Mouse (Mus musculus) embryonic facial prominence, embryonic 14.5 days (tissue): ENCODE measurements around the gene Enox1. TPM values are rescaled to one million over a fixed set of nuclear protein-coding genes. Genes with fewer than 3 reads are reported as not detected.

Experiments used
- ATAC-seq: fragments of 200-750 bp; cut with Nextera tagmentation; 2 replicates; pipeline ENCODE4 v1.8.0; 2017; ENCODE audit warnings: low read depth, moderate number of reproducible peaks, moderate TSS enrichment
- DNase-seq: peaks from one replicate; pipeline ENCODE4 v3.0.0-alpha.2; 2015; ENCODE audit warnings: low spot score
- H3K27ac ChIP-seq: fragments of 300-500 bp; sonication (generic); replicated peaks from 2 replicates; pipeline ENCODE4 v1.5.1; 2014; ENCODE audit warnings: low read depth, mild to moderate bottlenecking, low read length, moderate library complexity
- H3K27me3 ChIP-seq: fragments of 300-500 bp; sonication (generic); replicated peaks from 2 replicates; pipeline ENCODE4 v1.6.1; 2014; ENCODE audit warnings: low read length; ENCODE audit not compliant: control insufficient read depth, insufficient read depth
- H3K36me3 ChIP-seq: fragments of 300-500 bp; sonication (generic); 2 replicates; pipeline ENCODE4 v1.6.1; 2014; ENCODE audit warnings: low read length, mixed read lengths; ENCODE audit not compliant: control insufficient read depth, insufficient read depth
- H3K4me1 ChIP-seq: fragments of 300-500 bp; sonication (generic); 2 replicates; pipeline ENCODE4 v1.6.1; 2014; ENCODE audit warnings: antibody characterized with exemption, low read length; ENCODE audit not compliant: control insufficient read depth, insufficient read depth
- H3K4me2 ChIP-seq: fragments of 300-500 bp; sonication (generic); 2 replicates; pipeline ENCODE4 v1.6.1; 2014; ENCODE audit warnings: low read depth, mild to moderate bottlenecking, low read length, moderate library complexity, mixed read lengths
- H3K4me3 ChIP-seq: fragments of 300-500 bp; sonication (generic); 2 replicates; pipeline ENCODE4 v1.5.1; 2014; ENCODE audit warnings: low read depth, mild to moderate bottlenecking, low read length
- H3K9ac ChIP-seq: fragments of 300-500 bp; sonication (generic); 2 replicates; pipeline ENCODE4 v1.6.1; 2014; ENCODE audit warnings: low read depth, mild to moderate bottlenecking, low read length, moderate library complexity, mixed read lengths
- H3K9me3 ChIP-seq: fragments of 300-500 bp; sonication (generic); 2 replicates; pipeline ENCODE4 v1.6.1; 2016; ENCODE audit warnings: low read length; ENCODE audit not compliant: control insufficient read depth
- WGBS: fragments of 180-500 bp; shearing (Covaris S2); extraction: QIAGEN DNeasy Blood & Tissue Kit; methylation state at CpG from one replicate; pipeline ENCODE4 v1.1.7; 2014; 5-methylcytosine and 5-hydroxymethylcytosine counted together
- polyA plus RNA-seq: library from polyadenylated mRNA; unstranded; fragments of >200 nt; fragmentation: Nextera tagmentation; extraction: Ambion mirVana; gene quantifications from 2 replicates; pipeline ENCODE4 v1.2.1, GENCODE M21; 2014

Gene Enox1
- polyA plus RNA-seq, 1 experiment from 2014 or later = 14.1 TPM

- Histone ChIP-seq H3K9me3 (0 out of 2 replicates have a peak, but pooled peaks cover 4% of the 10 kb centered on the region), H3K27ac (no peak overlapping the region), H3K27me3 (no peaks in the 10 kb centered on the region), H3K36me3 (no peaks in the 10 kb centered on the region), H3K4me2 (no peak overlapping the region), H3K9ac (no peak overlapping the region), H3K4me3 (no peak overlapping the region), H3K4me1 (no peaks in the 10 kb centered on the region)
- 66% methylated on average over 3 of the region's 3 CpGs for WGBS
- DNase-seq (no peak), ATAC-seq (no peak)
Observed at GRCm38 (mm10) chr14:77509924-77510323, 353.4 kb downstream of the Enox1 start.

DNA sequence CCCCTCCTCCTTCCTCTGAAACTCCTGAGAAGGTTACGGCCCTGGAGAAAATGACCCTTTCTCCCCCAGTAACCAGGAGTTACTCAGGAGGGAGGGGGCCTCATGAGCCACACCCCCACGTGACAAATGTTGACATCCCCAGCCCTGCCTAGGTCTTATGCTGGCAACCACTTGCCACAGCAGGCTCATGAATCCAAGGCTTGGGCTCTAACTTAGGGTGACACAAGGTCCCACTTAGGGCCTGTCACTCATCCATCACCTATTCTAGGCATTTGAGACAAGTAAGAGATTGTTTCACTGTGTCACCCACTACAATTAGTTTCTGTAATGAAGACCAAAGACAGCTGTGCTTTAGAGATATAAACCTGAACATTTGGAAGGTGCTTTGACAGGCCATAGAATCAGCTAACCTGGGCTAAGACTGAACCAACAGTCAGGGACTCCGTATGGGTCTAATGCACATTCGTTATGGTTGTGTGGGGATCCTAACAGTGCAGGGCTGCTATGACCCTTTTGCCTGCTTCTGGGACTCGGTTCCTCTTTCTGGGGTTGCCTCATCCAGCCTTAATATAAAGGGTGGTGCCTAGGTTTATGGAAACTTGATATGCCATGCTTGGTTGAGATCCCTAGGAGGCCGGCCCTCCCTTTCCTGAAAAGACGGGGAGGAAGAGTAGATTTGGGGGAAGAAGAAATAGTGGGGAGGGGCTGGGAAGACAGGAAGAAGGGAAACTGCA is 354.7 kb downstream of the Enox1 start:
- Histone ChIP-seq H3K36me3 (no peaks in the 10 kb centered on the region), H3K27me3 (no peaks in the 10 kb centered on the region), H3K4me2 (no peak overlapping the region), H3K27ac (no peak overlapping the region), H3K4me3 (no peak overlapping the region), H3K9ac (no peak overlapping the region), H3K4me1 (no peaks in the 10 kb centered on the region), H3K9me3 (0 out of 2 replicates have a peak, but pooled peaks cover 4% of the 10 kb centered on the region)
- no peak for ATAC-seq
- no peak for DNase-seq
- 66% methylated on average over 7 of the region's 7 CpGs for WGBS

- WGBS = 73% methylated on average over 4 of the region's 4 CpGs
- H3K9ac ChIP-seq = no peak overlapping the region
- DNase-seq (no peak), ATAC-seq (no peak)
- no peak overlapping the region for H3K4me2 ChIP-seq
- H3K4me1 ChIP-seq = no peaks in the 10 kb centered on the region
- 0 out of 2 replicates have a peak, but pooled peaks cover 4% of the 10 kb centered on the region for H3K9me3 ChIP-seq
- no peak overlapping the region for H3K4me3 ChIP-seq
- H3K36me3 ChIP-seq = no peaks in the 10 kb centered on the region
- H3K27ac ChIP-seq = no peak overlapping the region
- H3K27me3 ChIP-seq = no peaks in the 10 kb centered on the region
Observed at GRCm38 (mm10) chr14:77518017-77518416, 361.5 kb downstream of the Enox1 start.

DNA sequence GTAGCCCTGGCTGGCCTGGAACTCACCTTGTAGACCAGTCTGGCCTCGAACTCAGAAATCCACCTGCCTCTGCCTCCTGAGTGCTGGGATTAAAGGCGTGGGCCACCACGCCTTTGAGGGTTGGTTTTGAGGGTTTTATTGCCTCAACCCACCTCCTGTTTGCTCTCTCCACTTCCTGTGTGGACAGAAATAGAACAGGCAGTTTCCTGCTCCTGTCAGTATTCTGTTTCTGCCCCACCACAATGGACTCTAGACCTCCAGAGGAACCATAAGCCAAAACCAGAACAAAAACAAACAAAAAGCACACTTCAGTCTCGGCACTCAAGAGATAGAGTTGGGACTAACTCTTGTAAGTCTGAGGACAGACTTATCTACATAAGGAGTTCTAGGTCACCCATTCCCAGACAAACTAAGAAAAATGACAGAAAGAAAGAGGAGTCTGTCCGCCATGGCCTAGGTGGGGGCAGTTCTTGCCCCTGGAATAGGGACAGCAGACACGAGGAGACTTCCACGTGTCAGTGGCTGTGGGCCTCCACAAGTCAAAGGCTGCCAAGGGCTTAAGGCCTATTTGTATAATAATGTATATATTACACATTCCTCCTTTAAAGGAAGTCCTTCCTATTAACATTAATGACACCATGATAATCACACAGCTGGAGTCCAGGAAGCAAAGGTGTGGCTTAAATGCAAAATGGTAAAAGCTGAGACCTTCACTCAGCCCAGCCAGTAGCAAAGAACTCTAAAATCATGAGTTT is 362.6 kb downstream of the Enox1 start:
- WGBS = 74% methylated on average over 7 of the region's 7 CpGs
- no peak overlapping the region for H3K4me2 ChIP-seq
- no peaks in the 10 kb centered on the region for H3K36me3 ChIP-seq
- H3K4me3 ChIP-seq = no peak overlapping the region
- H3K27ac ChIP-seq = no peak overlapping the region
- no peak overlapping the region for H3K9ac ChIP-seq
- H3K4me1 ChIP-seq = no peaks in the 10 kb centered on the region
- no peaks in the 10 kb centered on the region for H3K27me3 ChIP-seq
- no peaks in the 10 kb centered on the region for H3K9me3 ChIP-seq
- no peak for DNase-seq
- ATAC-seq = no peak

GRCm38 (mm10) chr14:77519701-77520100 is 363.1 kb downstream of the Enox1 start:
- H3K4me2 ChIP-seq = no peak overlapping the region
- no peaks in the 10 kb centered on the region for H3K27me3 ChIP-seq
- WGBS = 74% methylated on average over 1 of the region's 1 CpGs
- H3K27ac ChIP-seq = no peak overlapping the region
- H3K4me1 ChIP-seq = no peaks in the 10 kb centered on the region
- no peak overlapping the region for H3K4me3 ChIP-seq
- no peak for DNase-seq
- no peak overlapping the region for H3K9ac ChIP-seq
- no peak for ATAC-seq
- no peaks in the 10 kb centered on the region for H3K9me3 ChIP-seq
- H3K36me3 ChIP-seq = no peaks in the 10 kb centered on the region

DNA sequence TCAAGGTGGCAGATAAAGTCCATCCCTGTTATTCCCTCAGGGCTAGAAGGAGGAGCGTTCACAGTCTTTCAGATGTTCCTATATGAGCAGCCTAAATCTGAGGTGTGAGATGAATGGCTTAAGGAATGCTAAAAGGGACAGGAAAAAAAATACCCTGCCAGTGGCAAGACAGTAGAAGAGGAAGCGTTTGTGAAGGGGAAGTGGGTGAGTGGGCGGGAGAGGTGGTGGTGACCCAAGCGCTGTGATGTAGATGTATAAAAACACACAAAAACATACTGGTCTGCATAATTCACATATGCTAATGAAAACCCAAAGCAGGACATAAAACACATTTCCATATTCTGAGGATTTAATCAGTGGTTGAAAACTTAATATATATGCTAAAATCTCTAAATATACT is 367.7 kb downstream of the Enox1 start:
- DNase-seq (no peak), ATAC-seq (no peak)
- 78% methylated on average over 4 of the region's 4 CpGs for WGBS
- no peak overlapping the region for H3K4me3 ChIP-seq
- H3K9me3 ChIP-seq = 0 out of 2 replicates have a peak, but pooled peaks cover 3% of the 10 kb centered on the region
- H3K27ac ChIP-seq = no peak overlapping the region
- H3K4me2 ChIP-seq = no peak overlapping the region
- no peak overlapping the region for H3K9ac ChIP-seq
- H3K27me3 ChIP-seq = no peaks in the 10 kb centered on the region
- no peaks in the 10 kb centered on the region for H3K4me1 ChIP-seq
- H3K36me3 ChIP-seq = no peaks in the 10 kb centered on the region

DNA sequence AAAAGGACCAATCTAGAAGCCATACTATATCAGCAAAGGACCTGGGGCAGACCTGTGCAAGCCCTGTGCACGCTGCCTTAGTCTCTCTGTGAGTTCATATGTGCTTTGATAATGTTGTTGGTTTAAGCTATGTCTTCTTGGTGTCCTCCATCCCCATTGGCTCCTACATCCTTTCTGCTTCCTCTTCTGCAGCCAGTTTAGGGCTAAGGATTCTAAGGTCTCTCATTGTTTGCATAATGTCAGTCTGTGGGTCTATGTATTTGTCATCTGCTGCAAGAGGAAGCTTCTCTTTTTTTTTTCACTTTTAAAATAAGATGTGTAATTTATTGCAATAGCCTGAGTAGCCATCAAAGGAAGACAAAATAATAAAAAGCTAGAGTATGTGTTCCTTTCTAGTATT is 369.7 kb downstream of the Enox1 start:
- Histone ChIP-seq H3K9ac (no peak overlapping the region), H3K36me3 (no peaks in the 10 kb centered on the region), H3K4me3 (no peak overlapping the region), H3K27me3 (no peaks in the 10 kb centered on the region), H3K9me3 (0 out of 2 replicates have a peak, but pooled peaks cover 3% of the 10 kb centered on the region), H3K27ac (no peak overlapping the region), H3K4me2 (no peak overlapping the region), H3K4me1 (no peaks in the 10 kb centered on the region)
- DNase-seq = no peak
- WGBS = 88% methylated on average over 1 of the region's 1 CpGs
- no peak for ATAC-seq

GRCm38 (mm10) chr14:77529201-77529600 is 372.6 kb downstream of the Enox1 start:
- H3K27me3 ChIP-seq = no peaks in the 10 kb centered on the region
- DNase-seq (no peak), ATAC-seq (no peak)
- H3K36me3 ChIP-seq = no peaks in the 10 kb centered on the region
- no peaks in the 10 kb centered on the region for H3K4me1 ChIP-seq
- WGBS = 86% methylated on average over 9 of the region's 9 CpGs
- H3K9me3 ChIP-seq = 0 out of 2 replicates have a peak, but pooled peaks cover 3% of the 10 kb centered on the region
- H3K4me3 ChIP-seq = no peak overlapping the region
- no peak overlapping the region for H3K9ac ChIP-seq
- no peak overlapping the region for H3K4me2 ChIP-seq
- no peak overlapping the region for H3K27ac ChIP-seq
